Mouse (Mus musculus) lung, postnatal 10 days (tissue): ENCODE measurements at regions not wholly inside any gene's neighbourhood (a gene's known extent, or its start where the extent isn't known, plus 50 kb on each side); places are given as distances from the start of the nearest gene placed in this dataset.

Source experiments
- DNase-seq: peaks from one replicate; pipeline ENCODE4 v3.0.0; 2021

GRCm38 (mm10) chrX:51913247-51913646, 59.3 kb downstream of the 1700080O16Rik start:
- peak; percentile 62 for DNase-seq

GRCm38 (mm10) chrX:51911566-51911965, 61.0 kb downstream of the 1700080O16Rik start:
- peak; percentile 1 for DNase-seq

GRCm38 (mm10) chrX:51910576-51910975, 62.0 kb downstream of the 1700080O16Rik start:
- no peak for DNase-seq

- no peak for DNase-seq
These were observed 74.1 kb downstream of the 1700080O16Rik start for GRCm38 (mm10) chrX:51898445-51898844.

- DNase-seq, result no peak
These were observed 75.5 kb downstream of the 1700080O16Rik start for GRCm38 (mm10) chrX:51897059-51897458.

- DNase-seq, result no peak
These were observed 76.9 kb downstream of the 1700080O16Rik start for GRCm38 (mm10) chrX:51895646-51896190.

- no peak for DNase-seq
These were observed 79.9 kb downstream of the 1700080O16Rik start for GRCm38 (mm10) chrX:51892716-51893115.

- no peak for DNase-seq
These were observed 85.1 kb upstream of the Usp26 start for GRCm38 (mm10) chrX:51886129-51886528.
